In the genomic region with DNA sequence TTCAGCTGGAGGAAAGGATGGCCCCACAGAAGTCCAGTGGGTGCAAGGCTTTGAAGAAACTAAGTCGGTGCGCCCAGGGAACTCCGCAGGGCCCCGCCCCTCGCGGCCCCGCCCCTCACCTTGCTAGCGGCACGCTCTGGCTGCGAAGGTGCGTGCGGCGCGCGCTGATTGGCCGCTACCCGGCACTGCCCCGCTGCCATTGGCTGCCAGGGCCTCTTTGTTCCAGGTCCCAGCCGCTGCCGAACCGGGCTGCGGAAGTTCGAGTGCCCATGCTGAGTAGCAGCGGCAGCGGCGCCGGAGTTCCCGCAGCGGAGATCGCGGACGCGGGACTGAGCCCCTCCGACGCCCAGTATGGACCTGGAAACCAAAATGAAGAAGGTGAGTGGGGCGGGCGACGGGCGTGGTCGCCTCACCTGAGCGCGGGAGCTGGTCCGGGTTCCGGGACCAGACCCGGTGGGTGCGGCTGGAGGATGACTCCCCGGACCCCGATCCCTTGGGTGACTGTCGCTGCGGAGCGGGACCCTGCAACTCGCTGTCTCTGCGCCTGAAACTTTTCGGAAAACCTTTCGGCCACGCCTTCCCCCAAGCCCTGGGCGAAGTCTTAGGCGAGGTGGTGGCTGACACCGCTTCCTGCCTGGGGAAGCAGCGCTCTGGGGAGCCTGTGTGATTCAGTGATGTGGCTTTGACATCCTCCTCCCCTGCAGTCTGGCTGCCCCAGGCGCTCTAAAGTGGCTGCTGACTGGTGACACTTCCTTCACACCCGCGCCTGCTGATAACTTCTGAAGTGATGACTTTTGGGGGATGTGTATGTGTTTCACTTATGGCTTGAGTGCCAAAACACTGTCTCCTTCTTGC, we compare ENCODE assay signal across 8 mouse cellular contexts. TPM values are rescaled to one million over a fixed set of nuclear protein-coding genes. Genes with fewer than 3 reads are reported as not detected.
DNase-seq lines count a peak whose midpoint lies in the region; ATAC-seq lines count a peak whose summit lies in the region.

A gene (plus strand): TSS at position 214 of the 855 bp plus-strand sequence.

- H3K4me1 ChIP-seq in hindbrain, embryonic 12.5 days = 0 out of 2 replicates have a peak, but pooled peaks cover 3% of the 10 kb centered on the region

- peaks cover 13% of the 10 kb centered on the region for H3K27me3 ChIP-seq in hindbrain, embryonic 12.5 days

- ATAC-seq in hindbrain, embryonic 12.5 days (ENCODE audit: low FRiP score) = peak; percentile 96

- H3K4me2 ChIP-seq in hindbrain, embryonic 12.5 days (replicated peaks) = peak within 1 kb of the TSS; percentile 87

- H3K9ac ChIP-seq in hindbrain, embryonic 12.5 days = peak within 1 kb of the TSS; percentile 78

- peak within 1 kb of the TSS; percentile 77 for H3K4me3 ChIP-seq in hindbrain, embryonic 12.5 days

- peak; percentile 91 for DNase-seq in Muller cell, postnatal 12 days (ENCODE audit: inconsistent ontology term)
- peak; percentile 19 for DNase-seq in cerebellum, adult 9-10 months
- DNase-seq in frontal cortex, postnatal 14 days (ENCODE audit: low spot score in 2 of 2) = peak; percentile 15 to 40
- DNase-seq in layer of hippocampus, postnatal 14 days (ENCODE audit: low spot score in 2 of 2) = peak; percentile 30 to 36
- peak; percentile 83 for DNase-seq in lung, postnatal 10 days
- peak; percentile 48 for DNase-seq in ovary, postnatal 10 days (ENCODE audit: low spot score)
- peak; percentile 79 to 81 for DNase-seq in thymus, postnatal 10 days (ENCODE audit: low spot score in 2 of 2)

- H3K9me3 ChIP-seq in hindbrain, embryonic 12.5 days (replicated peaks) = no peaks in the 10 kb centered on the region

- H3K27ac ChIP-seq in hindbrain, embryonic 12.5 days = peak within 1 kb of the TSS; percentile 30; the same call in 1 of the 2 replicates

- WGBS in hindbrain, embryonic 12.5 days = under 1% methylated on average over 63 of the region's 63 CpGs

- H3K36me3 ChIP-seq in hindbrain, embryonic 12.5 days = no peaks in the 10 kb centered on the region

RNA-seq across cellular contexts. Expression of the gene that starts here (rescaled TPM):
- polyA plus RNA-seq in hindbrain, embryonic 12.5 days (2016; fragmentation: Nextera tagmentation; extraction: Ambion mirVana) = 58.5 and 64.2 TPM in 2 replicates
- total RNA-seq in layer of hippocampus, postnatal 14 days (2021) = 1 to 10 TPM; 2.8 TPM

Comparison
In these comparisons a context has a peak if more than half of its experiments do, and no peak if none do; other contexts are left out.
1. Peak in every context shown above with its lines: DNase-seq, ATAC-seq, H3K4me3 ChIP-seq and H3K27ac ChIP-seq.
2. DNase-seq: peak in every context shown above with its lines; median percentile 91 in Muller cell, postnatal 12 days; 83 in lung, postnatal 10 days; 80 in thymus, postnatal 10 days; 48 in ovary, postnatal 10 days; 33 in layer of hippocampus, postnatal 14 days; 28 in frontal cortex, postnatal 14 days; 19 in cerebellum, adult 9-10 months.